Mouse (Mus musculus) hindbrain, embryonic 11.5 days (tissue): ENCODE measurements around the gene Taar8b. TPM values are rescaled to one million over a fixed set of nuclear protein-coding genes. Genes with fewer than 3 reads are reported as not detected.
A peak's percentile ranks its signal among the peaks of the same experiment; 100 is the strongest.
"Not testable (repeated sequence)": the region's sequence is repeated elsewhere in the genome, so short reads cannot be mapped to it uniquely, and the experiment has no call there.

Experiments
- ATAC-seq: fragments of 200-750 bp; cut with Nextera tagmentation; 2 replicates; pipeline ENCODE4 v1.8.0; 2017; ENCODE audit warnings: mild to moderate bottlenecking, moderate TSS enrichment, moderate library complexity; ENCODE audit not compliant: low FRiP score
- DNase-seq: peaks from one replicate; pipeline ENCODE4 v3.0.0-alpha.2; 2015; ENCODE audit warnings: low spot score
- H3K27ac ChIP-seq: fragments of 300-500 bp; sonication (generic); 2 replicates; pipeline ENCODE4 v1.5.1; 2014; ENCODE audit warnings: mild to moderate bottlenecking, low read depth, low read length
- H3K27me3 ChIP-seq: fragments of 300-500 bp; sonication (generic); 2 replicates; pipeline ENCODE4 v1.6.1; 2014; ENCODE audit warnings: mild to moderate bottlenecking, low read length, moderate library complexity, mixed read lengths; ENCODE audit not compliant: control insufficient read depth, insufficient read depth
- H3K36me3 ChIP-seq: fragments of 300-500 bp; sonication (generic); 2 replicates; pipeline ENCODE4 v1.6.1; 2014; ENCODE audit warnings: mild to moderate bottlenecking, low read length, moderate library complexity, mixed read lengths; ENCODE audit not compliant: control insufficient read depth, insufficient read depth
- H3K4me1 ChIP-seq: fragments of 300-500 bp; sonication (generic); replicated peaks from 2 replicates; pipeline ENCODE4 v1.6.1; 2014; ENCODE audit warnings: low read length, mixed read lengths; ENCODE audit not compliant: control insufficient read depth, insufficient read depth
- H3K4me2 ChIP-seq: fragments of 300-500 bp; sonication (generic); replicated peaks from 2 replicates; pipeline ENCODE4 v1.6.1; 2014; ENCODE audit warnings: mild to moderate bottlenecking, low read depth, low read length
- H3K4me3 ChIP-seq: fragments of 300-500 bp; sonication (generic); 2 replicates; pipeline ENCODE4 v1.5.1; 2014; ENCODE audit warnings: low read depth, low read length
- H3K9ac ChIP-seq: fragments of 300-500 bp; sonication (generic); 2 replicates; pipeline ENCODE4 v1.6.1; 2014; ENCODE audit warnings: low read depth, low read length
- H3K9me3 ChIP-seq: fragments of 300-500 bp; sonication (generic); 2 replicates; pipeline ENCODE4 v1.6.1; 2016; ENCODE audit warnings: low read length; ENCODE audit not compliant: control insufficient read depth
- WGBS: fragments of 180-500 bp; shearing (Covaris S2); extraction: QIAGEN DNeasy Blood & Tissue Kit; methylation state at CpG from one replicate; pipeline ENCODE4 v1.1.7; 2014; 5-methylcytosine and 5-hydroxymethylcytosine counted together
- polyA plus RNA-seq: library from polyadenylated mRNA; unstranded; fragments of >200 nt; fragmentation: Nextera tagmentation; extraction: Ambion mirVana; gene quantifications from 2 replicates; pipeline ENCODE4 v1.2.1, GENCODE M21; 2014

Taar8b gene
- polyA plus RNA-seq, 1 experiment from 2014 or later, result not detected

DNA sequence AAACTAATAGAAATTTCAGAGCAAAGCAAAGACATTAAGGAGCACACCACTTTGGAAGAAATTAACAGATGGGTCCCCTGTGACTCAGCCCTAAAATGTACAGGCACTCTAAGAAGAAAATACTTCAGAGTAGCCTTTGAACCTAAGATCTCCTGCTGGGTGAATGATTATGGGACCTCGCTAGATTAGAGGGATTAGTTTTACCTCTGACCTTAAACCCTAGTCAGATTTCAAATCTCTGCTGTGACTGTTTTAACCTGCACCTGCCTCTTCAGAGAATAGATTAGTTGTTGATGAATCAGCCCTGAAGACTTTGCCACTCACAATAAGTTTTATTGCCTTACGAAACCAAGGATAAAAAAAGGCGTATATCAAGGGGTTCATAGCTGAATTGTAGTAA is 16.1 kb upstream of the Taar8b start:
- WGBS, result 63% methylated on average over 3 of the region's 3 CpGs
- Histone ChIP-seq H3K4me1 (no peaks in the 10 kb centered on the region), H3K9ac (no peak overlapping the region), H3K27me3 (no peaks in the 10 kb centered on the region), H3K4me2 (no peak overlapping the region), H3K9me3 (no peaks in the 10 kb centered on the region), H3K4me3 (no peak overlapping the region), H3K36me3 (no peaks in the 10 kb centered on the region), H3K27ac (no peak overlapping the region)
- ATAC-seq, result no peak
- no peak for DNase-seq

DNA sequence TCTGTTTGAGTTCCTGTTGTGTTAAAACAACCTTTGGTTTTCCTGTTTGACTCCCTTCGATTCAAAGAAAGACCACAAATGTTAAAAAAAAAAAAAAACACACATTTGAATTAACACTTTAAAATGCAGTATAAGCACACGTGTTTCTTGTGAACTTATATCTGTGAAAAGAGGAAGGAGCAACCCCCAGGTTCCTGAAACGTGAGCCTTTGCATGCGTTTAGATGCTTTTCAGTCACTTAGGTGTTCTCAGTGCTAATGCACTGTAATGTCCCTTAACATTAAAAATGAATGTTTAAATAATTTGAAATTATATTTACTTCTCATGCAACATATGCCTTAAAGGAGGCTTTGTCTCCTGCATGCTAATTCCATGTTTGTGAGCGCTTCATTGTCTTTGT is 15.7 kb upstream of the Taar8b start:
- 61% methylated on average over 5 of the region's 5 CpGs for WGBS
- Histone ChIP-seq H3K27ac (no peak overlapping the region), H3K9me3 (no peaks in the 10 kb centered on the region), H3K4me3 (no peak overlapping the region), H3K4me1 (no peaks in the 10 kb centered on the region), H3K9ac (no peak overlapping the region), H3K36me3 (no peaks in the 10 kb centered on the region), H3K27me3 (no peaks in the 10 kb centered on the region), H3K4me2 (no peak overlapping the region)
- DNase-seq (no peak), ATAC-seq (no peak)

DNA sequence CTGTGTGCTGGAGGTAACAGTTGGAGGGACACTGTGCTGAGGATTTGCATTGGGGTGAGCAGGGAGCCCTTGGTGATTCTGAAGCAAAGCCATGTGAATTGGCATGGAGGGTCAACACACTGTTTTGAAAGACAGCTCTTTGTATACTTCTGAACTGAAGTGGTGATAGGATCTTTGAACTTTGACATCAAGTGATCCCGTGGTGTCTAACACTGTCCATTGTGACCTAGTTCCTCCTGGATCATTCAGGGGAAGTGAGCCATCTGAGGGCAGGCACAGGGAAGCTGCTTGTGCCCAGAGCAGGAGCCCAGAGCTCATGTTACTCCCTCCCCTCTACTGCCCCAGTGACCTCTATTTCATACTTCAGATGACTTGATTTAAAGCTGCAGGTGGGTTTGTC is 11.2 kb upstream of the Taar8b start:
- not testable (repeated sequence) for ATAC-seq, H3K9me3 ChIP-seq

GRCm38 (mm10) chr10:24101812-24102211 is 9.7 kb upstream of the Taar8b start, which contains the start of gene Taar8c:
Gene Taar8c (minus strand): TSS chr10:24101912.
- not testable (repeated sequence) for H3K4me1 ChIP-seq, ATAC-seq, H3K27me3 ChIP-seq, H3K4me3 ChIP-seq, H3K36me3 ChIP-seq, DNase-seq, H3K9ac ChIP-seq, H3K4me2 ChIP-seq, H3K27ac ChIP-seq, H3K9me3 ChIP-seq
- WGBS, result 88% methylated on average over 1 of the region's 3 CpGs

More for the DNA sequence above, 11.2 kb upstream of the Taar8b start:
- not testable (repeated sequence) for H3K4me3 ChIP-seq, H3K27ac ChIP-seq, H3K9ac ChIP-seq, H3K4me1 ChIP-seq, H3K36me3 ChIP-seq, DNase-seq, H3K27me3 ChIP-seq, H3K4me2 ChIP-seq
- 28% methylated on average over 1 of the region's 1 CpGs for WGBS

GRCm38 (mm10) chr10:24097010-24097409 is 4.9 kb upstream of the Taar8b start:
- not testable (repeated sequence) for H3K9ac ChIP-seq, H3K4me3 ChIP-seq, DNase-seq, H3K4me1 ChIP-seq, H3K36me3 ChIP-seq, H3K27me3 ChIP-seq, H3K27ac ChIP-seq, ATAC-seq, H3K9me3 ChIP-seq, H3K4me2 ChIP-seq
- 50% methylated on average over 2 of the region's 2 CpGs for WGBS

DNA sequence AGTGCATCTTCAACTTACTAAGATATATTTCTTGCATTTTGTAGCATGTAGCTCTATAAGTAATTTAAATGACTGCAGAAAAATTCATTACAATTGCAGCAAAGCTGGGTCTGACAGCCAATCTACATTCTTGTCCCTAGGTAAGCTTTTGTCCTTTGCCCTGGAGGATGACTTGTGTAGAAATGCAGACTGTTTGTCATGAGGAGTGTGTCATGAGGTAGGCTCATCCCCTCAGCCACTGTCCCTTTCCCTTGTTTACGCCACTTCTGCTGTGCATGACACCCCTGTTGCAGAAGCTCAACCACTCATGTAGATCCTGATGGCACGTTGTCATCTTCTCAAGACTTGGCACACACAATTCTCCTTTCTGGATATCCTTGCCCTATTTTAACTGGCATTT is 4.9 kb downstream of the Taar8b start:
- DNase-seq (no peak), ATAC-seq (no peak)

DNA sequence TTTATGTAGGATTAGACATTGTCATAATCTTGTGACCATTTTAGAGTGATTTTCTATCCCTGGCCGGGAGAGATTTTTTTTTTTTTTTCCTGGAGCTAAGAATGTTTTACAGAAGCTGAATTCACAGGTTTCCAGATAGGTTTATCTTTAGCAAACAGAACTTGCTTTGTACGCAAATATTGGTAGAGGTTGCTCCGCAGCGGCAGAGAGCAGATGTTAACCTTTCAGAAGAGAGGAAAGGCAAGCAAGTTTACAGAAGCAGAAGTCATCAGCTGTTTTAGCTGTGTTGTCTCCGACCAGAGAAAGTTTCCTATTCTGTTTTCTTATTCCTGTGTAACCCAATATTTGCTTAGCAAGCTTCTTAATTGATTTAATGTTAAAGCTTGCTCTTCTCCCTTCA is 5.5 kb downstream of the Taar8b start:
- H3K9me3 ChIP-seq, result no peaks in the 10 kb centered on the region
- H3K27ac ChIP-seq, result no peak overlapping the region
- no peak overlapping the region for H3K4me2 ChIP-seq
- 83% methylated on average over 5 of the region's 5 CpGs for WGBS
- H3K9ac ChIP-seq, result no peak overlapping the region
- no peaks in the 10 kb centered on the region for H3K27me3 ChIP-seq
- H3K36me3 ChIP-seq, result no peaks in the 10 kb centered on the region
- H3K4me1 ChIP-seq, result no peaks in the 10 kb centered on the region
- ATAC-seq (no peak), DNase-seq (no peak)
- H3K4me3 ChIP-seq, result no peak overlapping the region

More for the DNA sequence above, 4.9 kb downstream of the Taar8b start:
- H3K9me3 ChIP-seq, result no peaks in the 10 kb centered on the region
- H3K4me1 ChIP-seq, result no peaks in the 10 kb centered on the region
- H3K36me3 ChIP-seq, result no peaks in the 10 kb centered on the region
- H3K4me3 ChIP-seq, result no peak overlapping the region
- H3K9ac ChIP-seq, result no peak overlapping the region
- H3K27ac ChIP-seq, result no peak overlapping the region
- WGBS, result 80% methylated on average over 2 of the region's 2 CpGs
- no peak overlapping the region for H3K4me2 ChIP-seq
- H3K27me3 ChIP-seq, result no peaks in the 10 kb centered on the region

- 56% methylated on average over 5 of the region's 5 CpGs for WGBS
- no peak overlapping the region for H3K4me2 ChIP-seq
- ATAC-seq (no peak), DNase-seq (no peak)
- no peak overlapping the region for H3K9ac ChIP-seq
- H3K27me3 ChIP-seq, result no peaks in the 10 kb centered on the region
- no peaks in the 10 kb centered on the region for H3K36me3 ChIP-seq
- H3K9me3 ChIP-seq, result no peaks in the 10 kb centered on the region
- H3K4me1 ChIP-seq, result no peaks in the 10 kb centered on the region
- H3K27ac ChIP-seq, result no peak overlapping the region
- no peak overlapping the region for H3K4me3 ChIP-seq
Measured at GRCm38 (mm10) chr10:24085936-24086335, 6.2 kb downstream of the Taar8b start.

GRCm38 (mm10) chr10:24080166-24080565 is 11.9 kb downstream of the Taar8b start:
- DNase-seq (peak; percentile 45), ATAC-seq (no peak)
- H3K4me1 ChIP-seq, result no peaks in the 10 kb centered on the region
- H3K9me3 ChIP-seq, result no peaks in the 10 kb centered on the region
- H3K27me3 ChIP-seq, result no peaks in the 10 kb centered on the region
- H3K4me2 ChIP-seq, result no peak overlapping the region
- WGBS, result 50% methylated on average over 3 of the region's 3 CpGs
- no peak overlapping the region for H3K27ac ChIP-seq
- H3K36me3 ChIP-seq, result no peaks in the 10 kb centered on the region
- no peak overlapping the region for H3K9ac ChIP-seq
- no peak overlapping the region for H3K4me3 ChIP-seq
